Mouse (Mus musculus) kidney, embryonic 14.5 days (tissue): ENCODE measurements around the gene Tmem265. TPM values are rescaled to one million over a fixed set of nuclear protein-coding genes. Genes with fewer than 3 reads are reported as not detected.

Experiments used
- ATAC-seq: fragments of 200-750 bp; cut with Nextera tagmentation; 2 replicates; pipeline ENCODE4 v1.8.0; 2017; ENCODE audit warnings: moderate number of reproducible peaks, mild to moderate bottlenecking, moderate TSS enrichment, moderate library complexity; ENCODE audit not compliant: low FRiP score, low TSS enrichment
- H3K27ac ChIP-seq: fragments of 300-500 bp; sonication (generic); 2 replicates; pipeline ENCODE4 v1.5.1; 2014; ENCODE audit warnings: low read depth, mild to moderate bottlenecking, low read length, moderate library complexity, mixed read lengths
- H3K27me3 ChIP-seq: fragments of 300-500 bp; sonication (generic); 2 replicates; pipeline ENCODE4 v1.6.1; 2014; ENCODE audit warnings: mild to moderate bottlenecking, low read length; ENCODE audit not compliant: control insufficient read depth, insufficient read depth
- H3K36me3 ChIP-seq: fragments of 300-500 bp; sonication (generic); 2 replicates; pipeline ENCODE4 v1.6.1; 2014; ENCODE audit warnings: low read length, mixed read lengths; ENCODE audit not compliant: control insufficient read depth, insufficient read depth
- H3K4me1 ChIP-seq: fragments of 300-500 bp; sonication (generic); 2 replicates; pipeline ENCODE4 v1.6.1; 2014; ENCODE audit warnings: low read length, mixed read lengths; ENCODE audit not compliant: control insufficient read depth, insufficient read depth
- H3K4me2 ChIP-seq: fragments of 300-500 bp; sonication (generic); replicated peaks from 2 replicates; pipeline ENCODE4 v1.6.1; 2014; ENCODE audit warnings: low read depth, mild to moderate bottlenecking, low read length
- H3K4me3 ChIP-seq: fragments of 300-500 bp; sonication (generic); 2 replicates; pipeline ENCODE4 v1.5.1; 2014; ENCODE audit warnings: mild to moderate bottlenecking, low read length
- H3K9ac ChIP-seq: fragments of 300-500 bp; sonication (generic); 2 replicates; pipeline ENCODE4 v1.6.1; 2014; ENCODE audit warnings: low read depth, mild to moderate bottlenecking, low read length, moderate library complexity
- H3K9me3 ChIP-seq: fragments of 300-500 bp; sonication (generic); 2 replicates; pipeline ENCODE4 v1.6.1; 2016; ENCODE audit warnings: low read length; ENCODE audit not compliant: control insufficient read depth
- WGBS: fragments of 180-500 bp; shearing (Covaris S2); extraction: QIAGEN DNeasy Blood & Tissue Kit; methylation state at CpG from one replicate; pipeline ENCODE4 v1.1.7; 2014; 5-methylcytosine and 5-hydroxymethylcytosine counted together
- polyA plus RNA-seq: library from polyadenylated mRNA; unstranded; fragments of >200 nt; fragmentation: Nextera tagmentation; extraction: Ambion mirVana; gene quantifications from 2 replicates; pipeline ENCODE4 v1.2.1, GENCODE M21; 2014

Tmem265 gene
- 6.3 and 10.0 TPM in 2 replicates for polyA plus RNA-seq

GRCm38 (mm10) chr7:127561340-127561858, at the start of gene Tmem265:
TSS of gene Tmem265 (plus strand) at chr7:127561390.
- Histone ChIP-seq H3K4me1 (no peaks in the 10 kb centered on the region; the same call in 1 of the 2 replicates), H3K9ac (no peak within 1 kb of the TSS), H3K36me3 (peaks cover 72% of the 10 kb centered on the region), H3K9me3 (no peaks in the 10 kb centered on the region), H3K4me3 (no peak within 1 kb of the TSS), H3K27ac (no peak within 1 kb of the TSS), H3K4me2 (no peak within 1 kb of the TSS), H3K27me3 (no peaks in the 10 kb centered on the region)
- 87% methylated on average over 5 of the region's 5 CpGs for WGBS
- ATAC-seq: no peak; the same call in 1 of the 2 replicates

DNA sequence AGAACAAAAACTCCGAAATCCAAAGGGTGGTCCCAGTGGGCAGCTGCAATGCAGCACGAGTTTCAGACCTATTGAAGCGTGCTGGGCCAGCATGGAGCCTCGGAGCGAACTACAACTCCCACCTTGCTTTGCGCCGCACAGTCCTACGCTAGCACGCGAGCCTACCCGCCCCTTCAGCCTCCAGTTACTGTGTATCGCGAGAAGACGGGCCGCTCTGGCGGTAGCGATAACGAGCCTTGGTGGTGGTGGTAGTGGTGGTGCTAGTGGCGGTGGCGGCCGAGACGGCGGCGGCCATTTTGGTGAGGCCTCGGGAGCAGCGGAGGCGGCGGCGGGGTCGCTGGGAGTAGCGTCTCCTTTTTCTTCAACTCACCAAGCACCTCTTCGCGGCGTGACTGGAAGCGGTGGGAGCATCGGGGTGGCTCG, 49.4 kb upstream of the Tmem265 start, which contains the start of gene Srcap:
TSS of gene Srcap (plus strand) at position 176 of the 423 bp plus-strand sequence.
- peaks cover 23% of the 10 kb centered on the region for H3K36me3 ChIP-seq
- peak within 1 kb of the TSS; percentile 98 for H3K27ac ChIP-seq
- H3K27me3 ChIP-seq: no peaks in the 10 kb centered on the region
- peak; percentile 97 for ATAC-seq
- no peaks in the 10 kb centered on the region for H3K9me3 ChIP-seq
- 1% methylated on average over 37 of the region's 37 CpGs for WGBS
- H3K9ac ChIP-seq: peak within 1 kb of the TSS; percentile 96
- H3K4me3 ChIP-seq: peak within 1 kb of the TSS; percentile 92
- H3K4me2 ChIP-seq: peak within 1 kb of the TSS; percentile 40
- H3K4me1 ChIP-seq: peaks cover 10% of the 10 kb centered on the region

DNA sequence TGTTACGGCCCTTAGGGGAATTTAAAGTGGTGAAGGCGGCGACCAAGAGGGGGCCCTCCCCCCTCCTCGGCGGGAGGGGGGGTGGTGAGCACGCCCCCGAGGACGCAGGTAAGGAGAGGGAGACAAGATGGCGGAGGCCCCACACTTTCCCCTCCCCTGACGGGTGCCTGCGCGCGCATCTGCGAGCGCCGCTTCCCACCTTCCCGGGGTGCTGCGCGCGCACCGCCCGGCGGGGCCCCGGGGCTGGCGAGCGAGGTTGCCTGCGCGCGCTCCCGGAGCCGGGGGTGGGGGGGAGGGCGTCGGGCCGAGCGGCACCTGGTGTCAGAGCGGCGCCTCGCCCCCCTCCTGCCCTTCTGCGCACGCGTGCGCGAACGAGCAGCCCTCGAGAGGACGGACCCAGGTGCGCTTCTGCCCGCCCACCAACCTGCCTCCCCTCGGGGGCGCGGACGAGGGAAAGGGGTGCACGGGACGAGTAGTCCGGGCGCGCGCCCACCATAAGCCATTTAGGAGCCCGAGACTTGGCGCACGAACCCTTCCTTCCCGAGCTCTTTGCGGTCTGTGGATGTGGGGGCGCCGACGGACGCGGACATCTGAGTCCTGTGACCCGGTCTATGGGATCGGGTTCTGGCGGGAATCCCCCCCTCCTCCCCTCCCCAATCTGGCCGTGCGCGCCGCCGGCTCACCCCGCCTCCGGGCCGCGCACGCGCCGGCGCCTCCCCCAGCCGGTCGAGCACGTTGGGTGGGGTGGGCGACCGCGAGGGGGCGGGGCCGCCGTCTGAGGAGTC, 48.8 kb upstream of the Tmem265 start:
- WGBS: 0% methylated on average over 49 of the region's 93 CpGs

GRCm38 (mm10) chr7:127513016-127513390, 48.2 kb upstream of the Tmem265 start:
- peak overlapping the region; percentile 40 for H3K4me2 ChIP-seq
- WGBS: 25% methylated on average over 8 of the region's 8 CpGs
- H3K4me1 ChIP-seq: peaks cover 10% of the 10 kb centered on the region
- no peaks in the 10 kb centered on the region for H3K9me3 ChIP-seq
- H3K36me3 ChIP-seq: peaks cover 35% of the 10 kb centered on the region
- H3K27ac ChIP-seq: peak overlapping the region; percentile 98; the same call in 1 of the 2 replicates
- no peaks in the 10 kb centered on the region for H3K27me3 ChIP-seq
- H3K4me3 ChIP-seq: peak overlapping the region; percentile 92
- H3K9ac ChIP-seq: peak overlapping the region; percentile 96
- no peak for ATAC-seq

More for the DNA sequence above, 48.8 kb upstream of the Tmem265 start:
- peak overlapping the region; percentile 92 for H3K4me3 ChIP-seq
- no peaks in the 10 kb centered on the region for H3K9me3 ChIP-seq
- peak overlapping the region; percentile 40 for H3K4me2 ChIP-seq
- H3K36me3 ChIP-seq: peaks cover 29% of the 10 kb centered on the region
- peak overlapping the region; percentile 98 for H3K27ac ChIP-seq
- H3K9ac ChIP-seq: peak overlapping the region; percentile 96
- no peaks in the 10 kb centered on the region for H3K27me3 ChIP-seq
- ATAC-seq: peak; percentile 86
- H3K4me1 ChIP-seq: peaks cover 10% of the 10 kb centered on the region

- Histone ChIP-seq H3K4me3 (peak overlapping the region; percentile 92), H3K36me3 (peaks cover 41% of the 10 kb centered on the region), H3K9ac (peak overlapping the region; percentile 19; the same call in 1 of the 2 replicates), H3K27me3 (no peaks in the 10 kb centered on the region), H3K4me2 (peak overlapping the region; percentile 40), H3K4me1 (peaks cover 10% of the 10 kb centered on the region), H3K27ac (no peak overlapping the region), H3K9me3 (no peaks in the 10 kb centered on the region)
- ATAC-seq: no peak
- 65% methylated on average over 3 of the region's 3 CpGs for WGBS
These were observed 47.4 kb upstream of the Tmem265 start for GRCm38 (mm10) chr7:127513781-127514180.

GRCm38 (mm10) chr7:127515846-127516245, 45.3 kb upstream of the Tmem265 start:
- peaks cover 57% of the 10 kb centered on the region for H3K36me3 ChIP-seq

GRCm38 (mm10) chr7:127516344-127516743, 44.8 kb upstream of the Tmem265 start:
- Histone ChIP-seq H3K27me3 (no peaks in the 10 kb centered on the region), H3K27ac (no peak overlapping the region), H3K4me2 (no peak overlapping the region), H3K36me3 (peaks cover 62% of the 10 kb centered on the region), H3K9ac (no peak overlapping the region), H3K4me3 (no peak overlapping the region), H3K4me1 (peaks cover 10% of the 10 kb centered on the region), H3K9me3 (no peaks in the 10 kb centered on the region)
- 93% methylated on average over 6 of the region's 7 CpGs for WGBS
- no peak for ATAC-seq

More at GRCm38 (mm10) chr7:127515846-127516245, 45.3 kb upstream of the Tmem265 start:
- H3K4me1 ChIP-seq: peaks cover 10% of the 10 kb centered on the region
- no peak overlapping the region for H3K4me3 ChIP-seq
- no peak for ATAC-seq
- no peaks in the 10 kb centered on the region for H3K27me3 ChIP-seq
- H3K9me3 ChIP-seq: no peaks in the 10 kb centered on the region
- 92% methylated on average over 7 of the region's 7 CpGs for whole genome bisulfite sequencing
- no peak overlapping the region for H3K9ac ChIP-seq
- H3K4me2 ChIP-seq: no peak overlapping the region
- H3K27ac ChIP-seq: no peak overlapping the region

- Histone ChIP-seq H3K9me3 (no peaks in the 10 kb centered on the region), H3K4me1 (peaks cover 4% of the 10 kb centered on the region; the same call in 1 of the 2 replicates), H3K27ac (no peak within 1 kb of the TSS), H3K36me3 (peaks cover 89% of the 10 kb centered on the region), H3K4me3 (no peak within 1 kb of the TSS), H3K4me2 (no peak within 1 kb of the TSS), H3K9ac (no peak within 1 kb of the TSS), H3K27me3 (no peaks in the 10 kb centered on the region)
- no peak for ATAC-seq
- 91% methylated on average over 3 of the region's 3 CpGs for WGBS
These were observed 41.9 kb upstream of the Tmem265 start, which contains the start of gene Gm42715 for GRCm38 (mm10) chr7:127519284-127519683. TSS of gene Gm42715 (plus strand) at chr7:127519584.

DNA sequence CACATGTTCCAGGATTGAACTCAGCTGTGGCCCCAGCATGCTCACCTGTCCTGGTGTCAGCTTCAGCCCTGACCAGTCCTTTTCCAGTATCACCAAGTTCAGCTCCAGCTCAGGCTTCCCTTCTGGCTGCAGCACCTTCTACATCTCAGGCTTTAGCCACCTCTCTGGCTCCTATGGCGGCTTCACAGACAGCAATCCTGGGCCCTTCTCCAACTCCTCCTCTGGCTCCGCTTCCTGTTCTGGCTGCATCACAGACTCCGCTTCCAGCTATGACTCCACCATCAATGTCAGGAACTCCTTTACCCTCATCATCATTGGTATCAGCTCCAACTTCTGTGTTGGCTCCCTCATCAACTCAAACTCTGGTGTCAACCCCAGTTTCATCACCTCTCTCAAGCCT, 19.5 kb upstream of the Tmem265 start:
- H3K4me3 ChIP-seq: no peak overlapping the region
- no peak overlapping the region for H3K4me2 ChIP-seq
- H3K36me3 ChIP-seq: peaks cover 97% of the 10 kb centered on the region
- no peaks in the 10 kb centered on the region for H3K4me1 ChIP-seq
- WGBS: 95% methylated on average over 3 of the region's 3 CpGs
- no peak overlapping the region for H3K27ac ChIP-seq
- H3K9ac ChIP-seq: no peak overlapping the region
- H3K27me3 ChIP-seq: no peaks in the 10 kb centered on the region
- no peaks in the 10 kb centered on the region for H3K9me3 ChIP-seq
- ATAC-seq: no peak
